Mouse (Mus musculus): ENCODE data around the gene Disp3.

The Disp3 gene

GRCm38 (mm10) chr4:148291080-148291479 lies 3.3 kb upstream of the Disp3 start:
- DNase-seq (ENCODE audit: low spot score): no peak

GRCm38 (mm10) chr4:148288055-148288549 lies 337 bp upstream of the Disp3 start:
- DNase-seq (ENCODE audit: low spot score): peak; percentile 83

- DNase-seq (ENCODE audit: low spot score): no peak
Observed at GRCm38 (mm10) chr4:148287041-148287440, 724 bp downstream of the Disp3 start.

GRCm38 (mm10) chr4:148286226-148287031 lies 1.3 kb downstream of the Disp3 start:
- peak; percentile 29 for DNase-seq (ENCODE audit: low spot score)

DNA sequence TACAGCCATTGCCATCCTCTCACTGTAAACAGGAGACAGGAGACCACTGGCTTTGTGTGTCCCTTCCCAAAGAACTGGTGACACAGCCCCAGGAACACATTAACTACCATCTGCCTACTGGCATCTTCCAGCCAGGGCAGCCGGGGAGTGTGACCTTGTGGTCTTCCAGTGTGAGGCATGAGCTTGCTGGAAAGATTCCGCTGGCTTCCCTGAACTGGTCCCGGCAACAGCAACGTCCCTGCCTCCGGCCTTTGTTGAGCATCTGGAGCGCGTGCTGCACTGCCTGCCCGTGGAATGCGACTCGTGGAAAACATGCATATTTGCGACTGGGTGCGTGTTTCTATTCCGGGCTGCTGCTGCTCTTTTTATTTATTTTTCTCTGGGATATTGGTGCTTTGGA lies 3.5 kb downstream of the Disp3 start:
- DNase-seq (ENCODE audit: low spot score): no peak

GRCm38 (mm10) chr4:148276816-148277491 lies 10.8 kb downstream of the Disp3 start:
- DNase-seq (ENCODE audit: low spot score): no peak

DNA sequence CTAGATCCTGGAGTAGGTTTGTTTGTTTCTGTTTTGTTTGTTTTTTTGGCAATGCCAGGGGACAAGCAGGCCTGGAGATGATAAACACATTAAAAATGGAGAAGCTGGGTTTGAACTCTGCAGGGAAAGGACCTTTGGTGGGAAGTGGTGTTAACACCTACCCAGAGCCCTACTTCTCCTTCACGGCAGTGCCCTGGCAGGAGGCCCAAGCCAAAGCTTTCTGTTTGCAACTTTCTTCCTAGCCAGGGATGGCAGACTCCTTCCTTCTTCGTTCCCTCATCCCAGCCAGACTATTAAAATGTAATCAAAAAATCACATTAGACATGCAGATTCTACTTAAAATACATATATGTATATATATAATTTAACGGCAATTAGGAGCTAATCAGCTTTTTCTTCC lies 13.1 kb downstream of the Disp3 start:
- DNase-seq (ENCODE audit: low spot score): no peak

- DNase-seq (ENCODE audit: low spot score): no peak
Observed at GRCm38 (mm10) chr4:148273229-148273628, 14.5 kb downstream of the Disp3 start.

DNA sequence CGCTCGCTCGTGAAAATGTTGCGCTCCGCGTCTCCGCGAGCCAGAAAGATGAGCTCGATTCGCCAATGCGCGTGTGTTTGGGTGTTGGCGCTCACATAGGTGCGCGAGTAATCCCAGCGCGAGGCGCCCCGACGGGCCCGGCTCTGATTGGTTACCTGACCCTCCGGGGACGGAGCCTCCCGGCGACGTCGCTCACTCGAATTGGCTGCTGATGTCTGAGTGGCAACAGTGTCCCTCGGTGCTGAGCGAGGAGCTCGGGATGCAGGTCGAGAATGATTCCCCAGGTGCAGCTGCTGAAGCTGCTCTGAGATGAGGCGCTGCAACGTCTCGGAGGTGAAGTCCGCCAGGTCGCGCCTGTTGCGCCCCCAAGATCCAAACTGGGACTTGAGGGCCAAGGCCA lies 16.1 kb downstream of the Disp3 start:
- DNase-seq (ENCODE audit: low spot score): peak; percentile 85

- no peak for DNase-seq (ENCODE audit: low spot score)
Observed at GRCm38 (mm10) chr4:148266973-148267507, 20.7 kb downstream of the Disp3 start.

GRCm38 (mm10) chr4:148259941-148260340 lies 27.8 kb downstream of the Disp3 start:
- DNase-seq (ENCODE audit: low spot score): no peak

DNA sequence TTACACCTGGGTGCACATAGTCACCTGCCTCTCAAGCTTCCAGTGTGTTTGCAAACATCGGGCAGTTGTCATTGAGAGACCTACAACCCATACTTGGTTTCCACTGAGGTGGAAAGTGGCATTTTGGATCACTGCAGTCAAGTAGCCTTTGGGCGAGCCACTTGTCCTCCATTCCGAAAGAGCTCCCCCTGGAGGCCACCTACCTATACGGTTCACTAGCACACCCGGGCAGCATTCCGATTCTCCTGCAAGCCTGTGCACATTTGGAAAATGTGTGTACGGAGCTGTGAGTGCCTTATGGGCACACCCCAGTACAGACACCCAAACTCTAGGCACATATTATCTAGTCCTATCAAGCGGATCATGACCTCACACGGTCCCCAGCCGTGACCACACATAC lies 38.4 kb downstream of the Disp3 start:
- DNase-seq (ENCODE audit: low spot score): no peak

DNA sequence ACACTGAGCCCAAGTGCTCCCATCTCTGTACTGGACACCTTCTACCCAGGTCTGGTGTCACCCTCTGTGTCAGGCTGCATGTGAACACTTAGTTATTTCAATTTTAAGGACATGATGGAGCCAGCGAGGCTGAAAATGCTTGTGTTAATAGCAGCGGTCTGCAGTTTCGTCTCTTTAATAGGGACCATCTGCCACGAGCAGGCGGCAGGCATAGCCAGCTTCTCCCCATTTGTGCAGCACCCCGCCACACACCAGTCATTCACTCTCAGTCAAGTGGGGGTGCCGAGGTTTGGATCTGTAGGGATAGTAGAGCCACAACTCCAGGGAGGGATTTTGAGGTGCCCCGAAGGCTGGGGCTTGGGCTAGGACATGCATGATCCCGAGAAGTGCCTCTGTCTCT lies 47.4 kb downstream of the Disp3 start:
- no peak for DNase-seq (ENCODE audit: low spot score)

GRCm38 (mm10) chr4:148239474-148240130 lies 48.2 kb downstream of the Disp3 start:
- no peak for DNase-seq (ENCODE audit: low spot score)

GRCm38 (mm10) chr4:148238919-148239318 lies 48.8 kb downstream of the Disp3 start:
- DNase-seq (ENCODE audit: low spot score): no peak

- no peak for DNase-seq (ENCODE audit: low spot score)
Observed at GRCm38 (mm10) chr4:148238218-148238617, 49.5 kb downstream of the Disp3 start.

DNA sequence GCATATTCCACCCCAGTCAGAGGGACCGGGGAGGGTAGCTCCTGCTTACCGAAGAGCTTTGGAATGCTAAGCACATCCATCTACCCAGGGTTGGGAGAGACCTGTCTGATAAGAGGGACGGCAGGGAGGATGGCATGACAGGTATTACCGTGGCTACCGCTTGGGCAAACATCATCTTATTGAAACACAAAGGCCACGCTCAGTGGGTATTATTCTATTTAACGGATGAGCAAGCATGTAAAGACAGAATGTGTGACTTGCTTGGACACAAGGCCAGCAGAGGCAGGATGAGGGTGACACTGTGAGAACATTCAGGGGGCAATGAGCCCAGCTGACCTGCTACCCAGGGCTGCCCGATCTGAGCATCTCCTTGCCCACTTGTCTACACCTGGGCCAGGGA lies 51.1 kb downstream of the Disp3 start:
- no peak for DNase-seq (ENCODE audit: low spot score)

DNA sequence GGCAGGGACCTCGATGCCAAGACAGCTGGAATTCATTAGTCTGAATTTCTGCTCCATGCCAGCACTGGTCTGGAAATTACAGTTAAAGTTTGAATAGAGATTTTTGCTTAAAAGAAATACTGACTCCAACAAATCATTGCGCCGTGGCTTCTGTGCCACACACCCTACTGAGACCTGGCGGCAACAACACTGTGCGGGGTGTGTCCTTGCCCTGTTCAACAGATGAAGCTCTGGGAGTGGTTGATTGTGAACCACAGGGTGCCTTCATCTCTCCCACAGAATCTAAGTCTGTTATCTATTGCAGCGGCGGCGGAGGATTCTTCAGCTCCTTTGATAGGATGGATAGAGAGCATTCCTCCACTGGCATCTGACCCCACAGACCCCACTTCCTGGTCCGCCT lies 54.7 kb downstream of the Disp3 start:
- DNase-seq (ENCODE audit: low spot score): no peak

GRCm38 (mm10) chr4:148232615-148233014 lies 55.1 kb downstream of the Disp3 start:
- no peak for DNase-seq (ENCODE audit: low spot score)

- no peak for DNase-seq (ENCODE audit: low spot score)
Observed at GRCm38 (mm10) chr4:148232124-148232523, 55.6 kb downstream of the Disp3 start.

GRCm38 (mm10) chr4:148229646-148230045 lies 58.1 kb downstream of the Disp3 start:
- peak; percentile 40 for DNase-seq (ENCODE audit: low spot score)

DNA sequence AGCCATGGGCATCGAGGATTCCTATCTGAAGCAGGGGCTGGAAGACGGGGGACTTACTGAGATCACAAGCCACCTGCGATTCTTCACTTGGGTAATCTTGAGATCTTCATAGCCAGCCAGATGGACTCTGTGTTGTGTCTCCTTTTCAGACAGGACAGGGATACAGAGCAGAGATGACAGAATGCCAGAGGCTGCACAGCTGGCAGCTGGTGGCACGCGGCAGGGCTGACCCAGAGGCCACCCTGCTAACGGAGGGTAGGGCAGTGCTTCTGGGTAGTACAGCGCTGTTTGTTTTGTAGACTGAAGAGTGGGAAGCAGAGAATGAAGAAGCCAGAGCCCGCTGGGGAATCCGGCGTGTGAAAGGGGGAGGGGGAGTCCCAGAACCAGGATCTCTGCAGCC lies 64.8 kb downstream of the Disp3 start:
- DNase-seq (ENCODE audit: low spot score): no peak

GRCm38 (mm10) chr4:148220656-148221055 lies 67.1 kb downstream of the Disp3 start:
- DNase-seq (ENCODE audit: low spot score): no peak
